Mouse (Mus musculus): Measurements from ENCODE around the gene Lat2. TPM values are rescaled to one million over a fixed set of nuclear protein-coding genes. Genes with fewer than 3 reads are reported as not detected.

The Lat2 gene
- total RNA-seq, 2 experiments from 2014 or later = 1.5 to 2.0 TPM

DNA sequence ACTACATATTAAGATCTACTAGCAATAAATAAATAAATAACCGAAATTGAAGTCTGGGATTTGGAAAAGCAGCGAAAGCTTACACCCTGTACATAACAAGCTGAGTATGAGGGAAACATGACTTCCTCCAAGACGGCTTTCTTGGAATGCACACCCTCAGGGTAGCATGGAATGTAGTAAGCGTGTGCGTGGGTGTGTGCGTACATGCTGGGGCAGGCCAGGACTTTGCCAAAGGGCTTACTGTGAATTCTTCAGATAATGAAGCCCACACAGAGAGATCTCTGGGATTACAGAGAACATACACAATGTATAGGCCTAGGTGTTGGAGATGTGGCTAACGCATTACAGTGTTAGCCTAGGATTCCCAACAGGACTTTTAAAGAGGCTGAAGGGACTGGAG, 37.3 kb downstream of the Lat2 start:
- intact Hi-C loops (cut with DNase I) = no loop called here
- DNase-seq (ENCODE audit: low spot score in 2 of 2) = no peak

DNA sequence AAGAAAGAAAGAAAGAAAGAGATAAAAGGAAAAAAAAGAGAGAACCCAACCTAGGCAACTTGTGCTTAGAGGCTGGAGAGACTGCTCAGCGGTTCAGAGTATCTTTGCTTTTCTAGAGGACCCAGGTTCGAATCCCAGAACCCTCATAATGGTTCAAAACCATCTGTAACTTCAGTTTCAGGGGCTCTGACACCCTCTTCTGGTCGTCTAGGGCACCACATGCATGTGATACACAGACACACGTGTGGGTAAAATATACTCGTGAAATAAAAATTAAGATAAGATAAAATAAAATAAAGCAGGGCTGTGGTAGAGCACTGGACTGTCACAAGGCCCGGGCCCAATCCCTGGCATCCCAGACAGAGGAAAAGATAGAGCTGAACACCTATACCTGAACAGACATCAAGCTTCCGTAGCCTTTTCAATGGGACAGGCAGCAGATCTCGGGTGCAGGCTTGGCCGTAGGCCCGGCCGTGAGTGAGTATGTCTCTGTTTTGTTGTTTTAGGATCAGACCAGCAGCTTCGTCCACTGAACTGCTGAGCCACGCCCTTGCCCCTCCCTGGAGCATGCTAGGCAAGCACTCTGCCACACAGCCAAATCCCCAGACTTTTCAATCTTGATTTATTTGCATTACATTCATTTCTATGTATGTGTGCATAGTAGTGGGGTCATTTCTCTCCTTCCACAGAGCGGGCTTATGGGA, 38.2 kb downstream of the Lat2 start:
- intact Hi-C loops (cut with DNase I) = no loop called here
- DNase-seq (ENCODE audit: low spot score in 2 of 2) = no peak

DNA sequence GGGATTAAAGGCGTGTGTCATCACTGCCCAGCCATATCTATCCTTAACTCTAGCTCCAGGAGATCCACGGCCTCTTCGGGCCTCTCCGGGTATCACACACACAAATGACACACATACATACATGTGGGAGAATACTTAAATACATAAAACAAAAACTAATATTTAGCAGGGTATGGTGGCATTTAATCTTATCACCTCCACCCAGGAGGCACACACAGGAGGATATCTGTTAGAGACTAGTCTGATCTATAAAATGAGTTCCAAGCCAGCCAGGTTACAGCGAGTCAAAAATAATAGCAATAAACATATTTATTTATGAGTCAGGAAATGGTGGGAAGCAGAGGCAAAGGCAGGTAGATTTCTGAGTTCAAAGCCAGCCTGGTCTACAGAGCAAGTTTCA, 39.0 kb downstream of the Lat2 start:
- no peak for DNase-seq (ENCODE audit: low spot score in 2 of 2)
- intact Hi-C loops (cut with DNase I) = no loop called here

DNA sequence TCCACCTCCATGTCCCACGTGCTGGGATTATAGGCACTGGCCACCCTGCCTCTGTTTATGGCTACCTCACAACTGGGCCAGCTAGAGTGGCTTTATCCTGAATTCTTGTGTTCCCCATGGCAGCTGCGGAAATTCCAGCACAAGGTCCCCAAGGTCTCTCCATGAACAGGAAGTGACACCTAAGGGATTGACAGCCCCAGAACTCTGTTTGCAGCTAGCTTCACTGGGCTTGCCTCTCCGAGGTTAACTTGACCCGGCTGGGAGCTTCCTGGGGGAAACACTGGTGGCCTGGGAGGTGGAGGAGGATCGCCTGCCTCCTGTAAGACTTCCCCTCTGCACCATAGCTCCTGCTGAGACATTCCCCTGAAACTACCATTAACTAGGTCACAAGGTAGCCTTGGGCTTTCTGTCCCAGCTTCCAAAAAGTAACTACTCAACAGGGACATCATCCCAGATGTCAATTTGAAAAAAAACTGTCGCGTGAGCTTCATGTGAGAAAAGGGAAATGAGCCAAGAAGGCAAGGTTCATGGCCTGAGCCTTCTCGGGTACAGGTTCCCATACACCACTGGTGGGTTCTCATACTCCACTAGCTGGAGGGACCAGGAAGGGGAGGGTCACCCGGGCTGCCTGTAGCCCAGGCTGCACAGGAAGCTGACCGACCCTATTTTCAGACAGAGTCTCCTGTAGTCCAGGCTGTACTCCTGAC, 42.2 kb downstream of the Lat2 start:
- DNase-seq (ENCODE audit: low spot score in 2 of 2) = no peak
- intact Hi-C loops (cut with DNase I) = no loop called here

DNA sequence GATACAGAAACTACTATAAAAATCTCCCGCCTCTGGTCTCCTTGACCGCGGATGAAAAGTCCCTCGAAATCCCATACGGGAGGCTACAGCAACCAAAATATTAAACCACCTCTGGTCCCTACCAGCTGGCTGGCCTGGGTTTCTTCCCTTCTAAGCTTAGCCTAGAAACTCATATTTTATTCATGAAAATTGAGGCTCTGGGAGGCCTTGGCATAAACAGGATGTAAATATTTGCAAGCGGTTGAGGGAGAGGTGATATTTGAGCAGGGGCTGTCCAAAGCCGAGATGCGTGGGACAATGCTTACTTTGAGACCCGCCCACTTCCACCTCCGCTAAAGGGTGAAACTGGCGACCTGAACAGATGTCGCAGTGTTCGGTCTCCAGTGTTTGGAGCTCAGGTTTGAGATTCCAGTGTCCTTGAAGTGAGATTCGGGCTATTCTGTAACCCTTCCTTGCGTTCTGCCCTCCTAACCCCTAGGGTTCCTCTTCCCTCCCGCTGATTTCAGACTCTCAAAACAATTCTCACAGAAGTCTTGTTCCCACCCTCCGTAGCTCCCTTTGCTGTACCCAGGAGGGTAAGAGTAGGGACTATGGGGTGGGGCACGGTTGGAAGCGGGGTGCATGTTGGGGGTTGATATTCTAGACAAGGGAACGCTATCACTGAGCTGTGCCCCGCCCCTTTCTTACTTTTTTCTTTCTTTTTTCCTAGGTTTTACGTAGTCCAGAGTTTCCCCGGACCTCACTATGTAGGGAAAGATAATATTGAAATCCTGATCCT, 42.9 kb downstream of the Lat2 start:
- intact Hi-C loops (cut with DNase I) = loop anchor here (2.0 kb wide), 1 partner anchor 19 kb away; the partner anchor contains the start of gene Clip2
- DNase-seq (ENCODE audit: low spot score in 2 of 2) = peak in 1 of 2 experiments; percentile 40

DNA sequence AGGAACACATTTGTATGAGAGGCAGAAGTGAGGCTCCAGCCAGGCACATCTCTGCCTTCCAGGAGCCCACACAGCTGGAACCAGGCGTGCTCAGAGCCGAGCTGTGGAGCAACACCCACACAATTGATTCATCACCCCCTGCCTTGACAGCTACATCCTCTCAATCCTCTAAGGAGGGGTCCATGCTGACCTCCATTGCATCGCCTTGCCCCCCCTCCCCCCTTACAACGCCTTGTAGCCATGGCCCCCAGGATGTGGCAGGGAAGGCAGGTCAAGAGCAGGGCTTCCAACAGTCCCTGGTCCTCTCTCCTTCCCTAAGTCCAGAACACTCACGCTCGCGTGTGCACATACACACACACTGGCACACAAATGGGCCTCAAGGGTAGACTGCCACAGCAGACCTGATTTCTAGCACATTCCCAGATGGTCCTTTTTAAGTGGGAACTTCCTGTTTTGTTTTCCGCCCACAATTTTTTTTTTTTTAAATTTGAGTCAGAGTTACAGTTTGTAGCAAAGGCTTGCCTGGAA, 45.8 kb downstream of the Lat2 start:
- DNase-seq (ENCODE audit: low spot score in 2 of 2) = peak in 1 of 2 experiments; percentile 57
- intact Hi-C loops (cut with DNase I) = no loop called here

DNA sequence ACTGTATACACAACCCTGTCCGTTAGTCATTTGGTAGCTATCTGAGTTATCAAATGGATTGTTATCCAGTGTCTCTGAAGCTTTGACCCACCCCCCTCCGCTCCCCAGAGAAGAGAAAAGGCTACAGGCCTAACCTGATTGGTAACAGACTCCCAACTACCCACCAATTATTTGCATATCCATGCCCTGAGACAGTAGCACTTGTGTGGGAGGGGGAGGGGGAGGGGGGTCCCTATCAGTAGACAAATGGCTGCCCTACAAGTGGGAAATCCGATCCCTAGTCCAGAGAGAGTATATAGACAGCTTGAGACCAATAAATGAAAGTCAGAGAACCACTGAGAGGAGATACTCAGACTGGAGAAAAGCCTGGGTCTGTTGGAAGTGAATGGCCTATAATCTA, 46.8 kb downstream of the Lat2 start:
- DNase-seq (ENCODE audit: low spot score in 2 of 2) = no peak
- intact Hi-C loops (cut with DNase I) = no loop called here

DNA sequence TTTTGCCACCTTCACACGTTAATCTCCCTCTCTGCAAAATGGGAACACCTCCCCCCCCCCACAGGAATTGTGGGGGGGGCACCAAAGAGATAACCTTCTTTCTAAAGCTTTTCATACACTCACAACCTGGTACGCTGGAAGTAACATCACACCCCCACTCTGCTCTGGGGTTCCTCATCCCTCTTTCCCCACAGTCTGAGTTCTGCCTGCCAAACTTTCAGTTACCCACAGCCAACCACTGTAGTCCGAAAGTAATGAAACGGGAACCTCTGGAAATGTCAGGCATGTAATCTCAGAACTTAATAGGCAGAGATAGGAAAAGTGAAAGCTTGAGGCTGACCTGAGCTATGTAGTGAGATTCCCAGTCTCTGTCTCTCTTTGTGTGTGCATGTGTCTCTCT, 47.4 kb downstream of the Lat2 start:
- DNase-seq (ENCODE audit: low spot score in 2 of 2) = no peak
- intact Hi-C loops (cut with DNase I) = no loop called here

DNA sequence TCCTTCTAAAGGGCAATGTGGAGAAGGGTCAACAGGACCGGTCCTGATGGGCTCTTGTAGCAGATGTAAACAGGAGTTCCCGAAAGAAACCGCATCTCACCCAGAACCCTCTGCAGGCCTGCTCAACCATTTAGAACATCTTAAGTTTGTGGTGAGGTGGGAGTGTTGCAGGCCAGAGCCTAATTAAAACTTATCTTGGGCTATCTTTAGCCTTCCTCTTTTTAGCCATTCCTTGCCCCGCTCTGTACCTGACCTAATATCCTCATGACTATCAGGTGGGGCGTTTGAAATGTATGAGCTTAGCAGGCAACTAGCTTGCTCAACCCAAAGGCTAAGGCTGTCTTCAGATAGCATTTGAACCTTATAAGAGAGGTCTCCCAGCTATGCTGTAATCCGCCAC, 49.1 kb downstream of the Lat2 start:
- intact Hi-C loops (cut with DNase I) = no loop called here
- no peak for DNase-seq (ENCODE audit: low spot score in 2 of 2)

DNA sequence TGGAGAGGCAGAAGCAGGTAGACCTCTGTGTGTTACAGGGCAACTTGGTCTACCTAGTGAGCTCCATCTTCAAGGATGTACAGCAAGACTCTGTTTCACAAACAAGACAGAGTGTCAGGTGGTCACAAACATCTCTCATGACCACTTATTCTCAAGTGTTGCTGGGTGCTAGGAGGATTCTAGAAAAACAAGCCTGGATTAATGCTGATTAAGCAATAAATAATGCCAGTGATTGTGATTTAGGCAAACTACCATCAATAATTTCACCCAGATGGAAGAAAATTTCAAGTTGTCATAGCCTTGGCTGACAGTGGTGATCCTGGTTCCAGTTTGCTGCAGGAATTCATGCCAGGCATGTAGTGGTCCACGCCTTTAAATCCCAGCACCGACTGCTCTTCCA, 50.6 kb downstream of the Lat2 start:
- intact Hi-C loops (cut with DNase I) = no loop called here
- DNase-seq (ENCODE audit: low spot score in 2 of 2) = no peak

DNA sequence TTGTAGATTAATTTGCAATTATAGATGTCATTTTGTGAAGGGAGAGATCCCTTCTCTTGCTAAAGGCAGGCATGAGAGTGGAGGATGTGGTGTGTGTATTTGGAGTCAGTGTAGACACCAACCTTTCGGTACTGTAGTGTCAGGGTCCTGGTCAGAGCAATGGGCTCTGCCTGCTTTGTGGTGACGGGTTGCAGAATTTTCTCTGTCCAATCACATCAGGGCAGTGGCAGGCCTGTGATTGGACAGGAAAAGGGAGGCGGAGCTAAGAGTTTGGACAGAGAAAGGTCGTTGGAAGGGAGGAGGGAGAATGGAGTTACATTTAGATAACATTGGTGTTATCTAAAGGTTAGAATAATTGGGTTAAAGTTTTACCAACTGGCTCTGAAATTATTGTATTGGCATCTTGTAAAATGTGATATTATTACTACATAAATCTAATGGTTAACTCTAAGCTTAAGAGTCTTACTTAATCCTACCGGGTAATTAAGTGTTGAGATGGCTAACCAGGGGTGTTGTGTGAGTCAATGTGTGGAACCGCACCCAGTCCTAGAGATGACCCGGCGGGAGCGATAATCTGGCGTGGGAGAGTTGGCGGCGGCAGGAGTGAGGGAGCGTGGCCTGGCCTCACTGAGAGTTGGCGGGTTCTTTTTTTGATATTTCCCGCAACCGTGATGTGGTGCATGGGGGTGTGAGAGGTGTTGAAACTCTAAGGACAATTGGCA, 54.2 kb downstream of the Lat2 start:
- intact Hi-C loops (cut with DNase I) = no loop called here
- no peak for DNase-seq (ENCODE audit: low spot score in 2 of 2)

DNA sequence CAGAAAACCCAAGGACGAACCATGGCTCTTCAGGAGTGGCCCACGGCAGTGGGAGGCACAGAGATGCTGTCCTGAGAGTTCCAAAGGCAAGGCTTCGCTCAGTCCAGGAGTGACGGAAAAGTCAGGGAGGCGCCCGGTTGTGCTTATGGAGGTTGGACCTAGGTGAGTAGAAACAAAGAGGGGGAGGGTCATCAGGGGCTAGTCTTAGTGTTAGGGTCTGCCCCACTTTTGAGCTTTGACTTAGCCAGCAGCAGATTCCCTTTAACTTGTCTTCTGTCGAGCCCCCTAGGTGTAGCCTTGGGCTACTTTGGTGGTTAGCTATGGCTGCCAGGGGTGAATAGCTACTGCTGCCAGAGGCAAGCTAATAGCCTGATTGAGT, 54.8 kb downstream of the Lat2 start, which contains the start of gene Syna:
Gene Syna, minus strand, starts transcription at position 101 of the 379 bp plus-strand sequence.
- no peak for DNase-seq (ENCODE audit: low spot score in 2 of 2)
- intact Hi-C loops (cut with DNase I) = no loop called here

DNA sequence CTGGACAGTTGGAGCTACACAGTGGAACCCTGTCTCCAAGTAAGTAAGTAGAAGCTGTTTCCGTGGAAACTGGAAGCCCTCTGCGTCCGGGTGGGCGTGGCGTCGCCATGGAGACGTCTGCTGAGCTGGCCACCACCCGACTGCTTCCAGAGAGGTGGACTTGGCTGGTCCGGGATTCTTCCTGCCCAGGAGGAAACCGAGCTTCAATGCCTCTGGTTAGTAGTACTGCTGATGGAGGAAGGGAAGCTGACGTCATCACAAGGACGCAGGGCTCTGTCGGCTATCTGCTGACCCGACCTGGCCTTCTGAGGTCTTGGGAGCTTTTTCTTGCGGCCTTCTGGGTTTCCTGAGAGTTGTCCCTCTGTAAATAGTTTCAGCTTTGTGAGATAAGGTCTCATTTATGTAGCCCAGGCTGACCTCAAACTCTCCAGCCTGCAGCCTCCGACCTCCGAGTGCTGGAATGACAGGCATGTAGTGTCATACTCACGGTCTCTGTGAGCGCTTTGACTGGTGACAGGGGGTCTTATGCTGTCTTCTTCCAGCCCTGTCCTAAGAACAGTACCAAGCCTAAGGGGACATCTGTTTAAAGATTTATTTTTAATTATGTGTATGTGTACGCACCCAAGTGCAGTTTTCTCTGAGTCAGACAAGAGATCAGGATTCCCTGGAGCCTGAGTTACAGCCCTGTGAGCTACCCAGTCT, 59.2 kb downstream of the Lat2 start:
- intact Hi-C loops (cut with DNase I) = no loop called here
- DNase-seq (ENCODE audit: low spot score in 2 of 2) = peak; percentile 83 to 86

DNA sequence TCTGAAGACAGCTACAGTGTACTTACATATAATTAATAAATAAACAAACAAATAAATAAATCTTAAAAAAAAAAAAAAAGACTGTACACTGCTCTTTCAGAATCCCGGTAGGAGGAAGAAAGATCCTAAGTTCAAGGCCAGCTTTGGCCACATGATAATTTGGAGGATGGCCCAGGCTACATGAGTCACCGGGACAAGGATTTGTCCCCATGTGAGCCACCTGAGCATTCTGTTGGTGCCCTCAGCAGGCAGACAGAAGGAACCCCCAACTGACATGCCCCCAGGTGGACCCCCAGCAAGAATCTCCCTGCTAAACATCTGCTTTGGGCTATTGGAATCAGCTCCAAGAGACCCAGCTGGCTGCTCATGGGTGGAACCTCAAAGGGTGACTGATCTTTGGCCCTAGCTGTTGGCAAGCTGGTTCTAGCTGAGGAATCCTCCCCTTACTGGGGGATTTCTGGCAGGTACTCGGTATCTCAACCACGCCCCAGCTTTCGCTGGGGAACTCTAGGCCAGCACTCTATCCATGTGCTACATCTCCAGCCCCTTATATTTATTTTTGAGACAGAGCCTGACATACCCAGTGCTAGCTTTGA, 60.8 kb downstream of the Lat2 start:
- intact Hi-C loops (cut with DNase I) = loop anchor here (2.0 kb wide), 1 partner anchor 17 kb away; no protein-coding TSS in a partner anchor
- DNase-seq (ENCODE audit: low spot score in 2 of 2) = no peak

DNA sequence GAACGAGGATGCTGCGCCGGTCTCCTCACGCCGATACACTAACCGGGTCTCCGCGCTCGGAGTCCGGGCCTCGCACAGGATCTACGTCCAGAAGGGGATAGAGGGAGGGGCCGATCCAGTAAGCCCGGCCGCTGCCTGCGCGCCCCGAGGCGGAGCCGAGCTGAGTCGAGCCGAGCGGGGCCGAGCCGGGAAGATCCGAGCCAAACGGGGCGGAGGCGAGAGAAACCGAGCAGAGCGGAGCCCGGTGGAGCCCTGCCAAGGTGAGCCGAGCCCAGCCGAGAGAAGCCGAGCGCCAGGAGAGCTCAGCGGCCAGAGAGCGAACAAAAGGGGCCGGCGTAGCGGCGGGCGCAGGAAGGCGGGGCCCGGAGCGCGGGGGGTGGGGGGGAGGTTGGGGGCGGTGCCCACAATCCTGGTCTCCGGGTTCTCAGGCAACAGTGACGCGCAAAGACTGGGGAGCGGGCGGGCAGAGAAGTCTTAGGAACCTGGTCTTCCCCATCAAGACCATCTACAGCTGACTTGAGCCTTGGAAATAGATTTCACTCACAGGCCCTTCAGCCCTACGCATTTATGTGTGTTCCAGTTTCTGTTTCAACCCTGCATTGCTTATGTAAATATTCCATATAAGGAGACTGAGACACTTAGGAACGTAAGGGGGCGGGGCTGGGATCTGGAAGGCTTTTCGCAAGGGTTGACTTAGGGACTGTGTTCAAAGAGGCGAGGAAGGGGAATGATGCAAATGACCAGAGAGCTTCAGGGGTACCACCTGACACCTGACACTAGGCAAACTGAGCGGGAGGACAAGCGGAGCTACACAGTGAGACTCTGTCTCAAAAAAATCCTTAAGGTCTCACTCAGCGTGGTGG, 62.5 kb downstream of the Lat2 start, which contains the start of gene Clip2:
Gene Clip2, minus strand, starts transcription at position 325 of the 863 bp plus-strand sequence.
- peak; percentile 99 for DNase-seq (ENCODE audit: low spot score in 2 of 2)
- intact Hi-C loops (cut with DNase I) = loop anchor here (2.0 kb wide), 1 partner anchor 18 kb away; no protein-coding TSS in a partner anchor

DNA sequence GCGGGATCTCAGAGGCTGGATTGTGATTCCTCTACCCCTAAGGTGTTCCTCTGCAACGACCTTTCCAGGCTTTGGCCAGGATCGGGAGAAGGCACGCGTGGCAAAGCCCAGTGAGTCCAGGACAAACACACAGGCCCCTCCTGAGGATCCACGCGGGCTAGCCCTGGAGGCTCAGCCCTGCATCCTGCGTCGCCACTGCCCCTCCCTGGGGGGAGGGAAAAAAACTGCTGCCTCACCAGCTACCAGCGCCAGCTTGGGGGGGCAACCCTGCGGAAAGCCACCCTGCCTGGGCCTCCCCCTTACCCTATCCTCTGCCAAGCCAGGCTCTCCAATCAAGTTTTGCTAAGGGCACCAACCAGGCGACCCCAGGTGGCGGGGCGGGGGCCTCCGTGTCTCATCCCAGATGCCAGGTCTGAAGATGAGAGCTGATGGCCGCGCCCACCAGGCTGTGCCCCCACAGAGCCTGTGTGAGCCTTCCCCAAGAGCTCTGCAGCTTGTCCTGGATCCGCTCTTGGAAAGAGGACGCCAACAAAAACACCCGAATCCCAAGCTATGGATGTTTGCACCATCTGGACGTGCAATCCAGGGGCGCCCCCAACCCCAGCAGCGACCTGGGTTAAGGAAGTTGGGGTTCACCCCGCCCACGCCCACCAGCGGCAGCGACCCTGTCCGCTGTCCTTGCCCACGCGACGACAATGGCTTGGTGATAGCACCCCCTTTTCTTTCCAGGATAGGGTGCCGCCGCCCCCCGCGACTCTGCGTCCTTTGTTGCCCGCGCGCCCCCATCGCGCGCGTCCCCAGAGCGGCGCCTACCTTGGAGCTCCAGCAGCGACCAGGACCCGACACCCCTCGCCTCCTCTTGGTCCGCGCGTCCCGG, 63.4 kb downstream of the Lat2 start:
- intact Hi-C loops (cut with DNase I) = loop anchor here (2.0 kb wide), 1 partner anchor 19 kb away; no protein-coding TSS in a partner anchor
- DNase-seq (ENCODE audit: low spot score in 2 of 2) = peak; percentile 56 to 62
